ENCODE assay signal across 8 mouse cellular contexts in genomic region chr2:30094208-30094588, GRCm38 (mm10). TPM values are rescaled to one million over a fixed set of nuclear protein-coding genes. Genes with fewer than 3 reads are reported as not detected.
DNase-seq lines count a peak whose midpoint lies in the region; ATAC-seq and TF ChIP-seq lines count a peak whose summit lies in the region.

No protein-coding gene starts in this region.

- peak overlapping the region; percentile 74 for H3K4me3 ChIP-seq in heart, embryonic 13.5 days
- H3K4me3 ChIP-seq in cortical plate, adult 2 months (ENCODE audit: insufficient read depth, low read length): peak overlapping the region; percentile 54
- H3K4me3 ChIP-seq in intestine, postnatal 0 days (ENCODE audit: low read depth, low read length): peak overlapping the region; percentile 85
- H3K4me3 ChIP-seq in olfactory bulb, adult 2 months (ENCODE audit: insufficient read depth, low read depth, low read length): peak overlapping the region; percentile 51

- ATAC-seq in heart, embryonic 13.5 days (ENCODE audit: extremely low read depth, insufficient number of reproducible peaks, low FRiP score, low TSS enrichment): no peak
- ATAC-seq in intestine, postnatal 0 days: no peak

- H3K9ac ChIP-seq in heart, embryonic 13.5 days: peak overlapping the region; percentile 89
- H3K9ac ChIP-seq in intestine, postnatal 0 days (ENCODE audit: low read depth, low read length): peak overlapping the region; percentile 45

- no peaks in the 10 kb centered on the region for H3K27me3 ChIP-seq in heart, embryonic 13.5 days (replicated peaks)
- no peaks in the 10 kb centered on the region for H3K27me3 ChIP-seq in intestine, postnatal 0 days (replicated peaks; ENCODE audit: control insufficient read depth, insufficient read depth, low read length)

- intact Hi-C loops in heart, postnatal 14 days (cut with DNase I): no loop called here

- 3% methylated on average over 13 of the region's 13 CpGs for WGBS in heart, embryonic 13.5 days
- WGBS in intestine, postnatal 0 days: under 1% methylated on average over 13 of the region's 13 CpGs
- WGBS in olfactory bulb, adult 2 months: 3% methylated on average over 13 of the region's 13 CpGs

- TF ChIP-seq POLR2A in cortical plate, adult 2 months (IDR thresholded peaks at IDR 0.05; ENCODE audit: extremely low read depth, insufficient read depth, low read length): no peak
- TF ChIP-seq POLR2A in olfactory bulb, adult 2 months (IDR thresholded peaks at IDR 0.05; ENCODE audit: insufficient read depth, low read depth, low read length): no peak

- H3K4me2 ChIP-seq in heart, embryonic 13.5 days: peak overlapping the region; percentile 77
- peak overlapping the region; percentile 88 for H3K4me2 ChIP-seq in intestine, postnatal 0 days (replicated peaks; ENCODE audit: low read depth)

- H3K27ac ChIP-seq in heart, embryonic 13.5 days (replicated peaks): peak overlapping the region; percentile 63
- H3K27ac ChIP-seq in cortical plate, adult 2 months (ENCODE audit: insufficient read depth, low read length): no peak overlapping the region
- peak overlapping the region; percentile 60; the same call in 1 of the 2 replicates for H3K27ac ChIP-seq in intestine, postnatal 0 days (ENCODE audit: low read depth, low read length)
- H3K27ac ChIP-seq in olfactory bulb, adult 2 months (ENCODE audit: insufficient read depth, low read depth, low read length): no peak overlapping the region

- no peak for TF ChIP-seq CTCF in cortical plate, adult 2 months (IDR thresholded peaks at IDR 0.05; ENCODE audit: extremely low read depth, insufficient read depth, low read length)
- TF ChIP-seq CTCF in intestine, postnatal 0 days (IDR thresholded peaks at IDR 0.05; ENCODE audit: low read depth): no peak
- TF ChIP-seq CTCF in olfactory bulb, adult 2 months (IDR thresholded peaks at IDR 0.05; ENCODE audit: insufficient read depth, low read depth, low read length): no peak

- H3K9me3 ChIP-seq in heart, embryonic 13.5 days: no peaks in the 10 kb centered on the region
- H3K9me3 ChIP-seq in intestine, postnatal 0 days (ENCODE audit: control insufficient read depth): no peaks in the 10 kb centered on the region

- H3K4me1 ChIP-seq in heart, embryonic 13.5 days: peaks cover 23% of the 10 kb centered on the region
- H3K4me1 ChIP-seq in cortical plate, adult 2 months (ENCODE audit: control insufficient read depth, insufficient read depth, low read length): no peaks in the 10 kb centered on the region
- peaks cover 4% of the 10 kb centered on the region; the same call in 1 of the 2 replicates for H3K4me1 ChIP-seq in intestine, postnatal 0 days (replicated peaks; ENCODE audit: control insufficient read depth, insufficient read depth, low read length)
- H3K4me1 ChIP-seq in olfactory bulb, adult 2 months (ENCODE audit: control insufficient read depth, insufficient read depth, low read length): peaks cover 7% of the 10 kb centered on the region

- peaks cover 43% of the 10 kb centered on the region for H3K36me3 ChIP-seq in heart, embryonic 13.5 days
- peaks cover 43% of the 10 kb centered on the region for H3K36me3 ChIP-seq in intestine, postnatal 0 days (ENCODE audit: control insufficient read depth, insufficient read depth)

- no peak for DNase-seq in heart, postnatal 14 days
- DNase-seq in 3134 (ENCODE audit: extremely low read depth, insufficient read length, low spot score): peak; percentile 57
- no peak for DNase-seq in gastrocnemius, adult 18-20 months (ENCODE audit: low spot score)
- DNase-seq in gastrocnemius, adult 8-10 months (ENCODE audit: low spot score in 2 of 2): no peak

RNA-seq across cellular contexts. Expression of gene Zdhhc12, which starts 0.8 kb away (rescaled TPM):
- 36.5 and 45.5 TPM in 2 replicates for polyA plus RNA-seq in heart, embryonic 13.5 days (2015; fragmentation: Nextera tagmentation; extraction: Ambion mirVana)
- total RNA-seq in heart, postnatal 14 days (2021): 1 to 10 TPM; 5.2 to 5.6 TPM
- polyA plus RNA-seq in cortical plate, adult 2 months (2012; rRNA removed): 18.9 and 19.5 TPM in 2 replicates
- 90.9 and 91.3 TPM in 2 replicates for polyA plus RNA-seq in intestine, postnatal 0 days (2015; fragmentation: Nextera tagmentation; extraction: Ambion mirVana)
- polyA plus RNA-seq in olfactory bulb, adult 2 months (2012; ENCODE audit: insufficient read depth, insufficient read length, low replicate concordance, missing spikeins): not detected in 2 replicates
- total RNA-seq in gastrocnemius, adult 18-20 months (2021): 1 to 10 TPM; 2.1 to 2.8 TPM
- total RNA-seq in gastrocnemius, adult 8-10 months (2022): 1 to 10 TPM; 3.1 to 3.9 (median 3.4) TPM

RNA-seq across cellular contexts. Expression of gene Pkn3, which starts 16.7 kb away (rescaled TPM):
- 13.1 and 13.2 TPM in 2 replicates for polyA plus RNA-seq in heart, embryonic 13.5 days (2015; fragmentation: Nextera tagmentation; extraction: Ambion mirVana)
- total RNA-seq in heart, postnatal 14 days (2021): 10 to 100 TPM; 10.3 to 12.2 TPM
- polyA plus RNA-seq in cortical plate, adult 2 months (2012; rRNA removed): 2.2 and 2.4 TPM in 2 replicates
- polyA plus RNA-seq in intestine, postnatal 0 days (2015; fragmentation: Nextera tagmentation; extraction: Ambion mirVana): 2.8 and 3.4 TPM in 2 replicates
- polyA plus RNA-seq in olfactory bulb, adult 2 months (2012; ENCODE audit: insufficient read depth, insufficient read length, low replicate concordance, missing spikeins): not detected in 2 replicates
- total RNA-seq in gastrocnemius, adult 18-20 months (2021): 1 to 10 TPM; 2.5 to 3.9 TPM
- total RNA-seq in gastrocnemius, adult 8-10 months (2022): 1 to 10 TPM; 2.1 to 3.2 (median 2.7) TPM

RNA-seq across cellular contexts. Expression of gene Zer1, which starts 30.2 kb away (rescaled TPM):
- polyA plus RNA-seq in heart, embryonic 13.5 days (2015; fragmentation: Nextera tagmentation; extraction: Ambion mirVana): 5.6 and 6.3 TPM in 2 replicates
- 10 to 100 TPM; 25.1 to 27.7 TPM for total RNA-seq in heart, postnatal 14 days (2021)
- 155 and 173 TPM in 2 replicates for polyA plus RNA-seq in cortical plate, adult 2 months (2012; rRNA removed)
- polyA plus RNA-seq in intestine, postnatal 0 days (2015; fragmentation: Nextera tagmentation; extraction: Ambion mirVana): 2.6 and 2.8 TPM in 2 replicates
- not detected in 2 replicates for polyA plus RNA-seq in olfactory bulb, adult 2 months (2012; ENCODE audit: insufficient read depth, insufficient read length, low replicate concordance, missing spikeins)
- total RNA-seq in gastrocnemius, adult 18-20 months (2021): 10 to 100 TPM; 23.5 to 24.1 TPM
- 10 to 100 TPM; 23.5 to 24.8 (median 24.3) TPM for total RNA-seq in gastrocnemius, adult 8-10 months (2022)

RNA-seq across cellular contexts. Expression of gene Set, which starts 37.0 kb away (rescaled TPM):
- 214 and 239 TPM in 2 replicates for polyA plus RNA-seq in heart, embryonic 13.5 days (2015; fragmentation: Nextera tagmentation; extraction: Ambion mirVana)
- 10 to 100 TPM; 93.9 to 97.0 TPM for total RNA-seq in heart, postnatal 14 days (2021)
- polyA plus RNA-seq in cortical plate, adult 2 months (2012; rRNA removed): 153 and 167 TPM in 2 replicates
- polyA plus RNA-seq in intestine, postnatal 0 days (2015; fragmentation: Nextera tagmentation; extraction: Ambion mirVana): 174 and 180 TPM in 2 replicates
- polyA plus RNA-seq in olfactory bulb, adult 2 months (2012; ENCODE audit: insufficient read depth, insufficient read length, low replicate concordance, missing spikeins): 163 TPM in 1 of 2 replicates, not detected in the other
- 100 to 1,000 TPM in 1 of 2 experiments, 10 to 100 TPM in 1; 87.1 to 104 TPM for total RNA-seq in gastrocnemius, adult 18-20 months (2021)
- 100 to 1,000 TPM; 106 to 121 (median 118) TPM for total RNA-seq in gastrocnemius, adult 8-10 months (2022)

RNA-seq across cellular contexts. Expression of gene Tbc1d13, which starts 39.3 kb away (rescaled TPM):
- 5.1 and 5.5 TPM in 2 replicates for polyA plus RNA-seq in heart, embryonic 13.5 days (2015; fragmentation: Nextera tagmentation; extraction: Ambion mirVana)
- total RNA-seq in heart, postnatal 14 days (2021): 10 to 100 TPM; 18.8 to 19.6 TPM
- 43.4 and 43.8 TPM in 2 replicates for polyA plus RNA-seq in cortical plate, adult 2 months (2012; rRNA removed)
- 5.3 and 8.5 TPM in 2 replicates for polyA plus RNA-seq in intestine, postnatal 0 days (2015; fragmentation: Nextera tagmentation; extraction: Ambion mirVana)
- polyA plus RNA-seq in olfactory bulb, adult 2 months (2012; ENCODE audit: insufficient read depth, insufficient read length, low replicate concordance, missing spikeins): not detected in 2 replicates
- total RNA-seq in gastrocnemius, adult 18-20 months (2021): 10 to 100 TPM; 11.7 to 12.0 TPM
- 10 to 100 TPM; 11.1 to 13.9 (median 11.2) TPM for total RNA-seq in gastrocnemius, adult 8-10 months (2022)

Comparison
In these comparisons a context has a peak if more than half of its experiments do, and no peak if none do; other contexts are left out.
1. H3K27ac ChIP-seq: peak in heart, embryonic 13.5 days (single experiment) and intestine, postnatal 0 days (single experiment); none in cortical plate, adult 2 months (single experiment) and olfactory bulb, adult 2 months (single experiment).
2. Peak in every context shown above with its lines, with median percentiles within 50 percentile points of each other: H3K4me3 ChIP-seq.